Mouse (Mus musculus): ENCODE data around the gene Stxbp3. TPM values are rescaled to one million over a fixed set of nuclear protein-coding genes. Genes with fewer than 3 reads are reported as not detected.
"Not testable (repeated sequence)": the region's sequence is repeated elsewhere in the genome, so short reads cannot be mapped to it uniquely, and the experiment has no call there.

The Stxbp3 gene
- polyA plus RNA-seq (2015; fragmentation: Nextera tagmentation; extraction: Ambion mirVana): 16.0 and 16.1 TPM in 2 replicates

- no peaks in the 10 kb centered on the region for H3K27me3 ChIP-seq
- peak within 1 kb of the TSS; percentile 73 for H3K4me3 ChIP-seq (replicated peaks)
- H3K36me3 ChIP-seq: no peaks in the 10 kb centered on the region
- WGBS: under 1% methylated on average over 56 of the region's 56 CpGs
- peak; percentile 95 for ATAC-seq
- H3K4me2 ChIP-seq (replicated peaks): peak within 1 kb of the TSS; percentile 73
- H3K9me3 ChIP-seq: no peaks in the 10 kb centered on the region
- H3K4me1 ChIP-seq (replicated peaks): peaks cover 18% of the 10 kb centered on the region; the same call in 1 of the 2 replicates
- H3K9ac ChIP-seq (replicated peaks): peak within 1 kb of the TSS; percentile 72
- H3K27ac ChIP-seq: peak within 1 kb of the TSS; percentile 36; the same call in 1 of the 2 replicates
Measured at GRCm38 (mm10) chr3:108840000-108840715, at the start of gene Stxbp3. TSS of gene Stxbp3 (minus strand) at chr3:108840526.

GRCm38 (mm10) chr3:108889908-108890307 lies 49.6 kb upstream of the Stxbp3 start, which contains the start of gene Fndc7:
TSS of gene Fndc7 (minus strand) at chr3:108890008.
- WGBS: 90% methylated on average over 1 of the region's 1 CpGs
- Histone ChIP-seq H3K36me3 (no peaks in the 10 kb centered on the region), H3K27ac (no peak within 1 kb of the TSS), H3K4me2 (replicated peaks) (no peak within 1 kb of the TSS), H3K4me3 (replicated peaks) (no peak within 1 kb of the TSS), H3K9ac (replicated peaks) (no peak within 1 kb of the TSS), H3K4me1 (replicated peaks) (peaks cover 16% of the 10 kb centered on the region), H3K27me3 (no peaks in the 10 kb centered on the region), H3K9me3 (no peaks in the 10 kb centered on the region)
- ATAC-seq: no peak

- Histone ChIP-seq H3K9ac (replicated peaks) (no peak overlapping the region), H3K9me3 (no peaks in the 10 kb centered on the region), H3K36me3 (no peaks in the 10 kb centered on the region), H3K4me1 (replicated peaks) (peaks cover 21% of the 10 kb centered on the region), H3K4me2 (replicated peaks) (no peak overlapping the region), H3K4me3 (replicated peaks) (no peak overlapping the region), H3K27ac (no peak overlapping the region), H3K27me3 (no peaks in the 10 kb centered on the region)
- WGBS: 91% methylated on average over 3 of the region's 3 CpGs
- no peak for ATAC-seq
Measured at GRCm38 (mm10) chr3:108887618-108887975, 47.3 kb upstream of the Stxbp3 start.

- WGBS: 63% methylated on average over 12 of the region's 12 CpGs
- Histone ChIP-seq H3K36me3 (no peaks in the 10 kb centered on the region), H3K9me3 (no peaks in the 10 kb centered on the region), H3K4me2 (replicated peaks) (no peak overlapping the region), H3K27me3 (no peaks in the 10 kb centered on the region), H3K4me3 (replicated peaks) (no peak overlapping the region), H3K27ac (no peak overlapping the region), H3K4me1 (replicated peaks) (peaks cover 21% of the 10 kb centered on the region), H3K9ac (replicated peaks) (no peak overlapping the region)
- ATAC-seq: 0 out of 2 replicates have a peak, but pooled peaks have one; percentile 27
Measured at GRCm38 (mm10) chr3:108886934-108887617, 46.8 kb upstream of the Stxbp3 start.

GRCm38 (mm10) chr3:108885686-108886530 lies 45.6 kb upstream of the Stxbp3 start:
- Histone ChIP-seq H3K36me3 (no peaks in the 10 kb centered on the region), H3K4me3 (replicated peaks) (no peak overlapping the region), H3K4me2 (replicated peaks) (no peak overlapping the region), H3K27me3 (no peaks in the 10 kb centered on the region), H3K27ac (peak overlapping the region; percentile 64), H3K9ac (replicated peaks) (no peak overlapping the region), H3K4me1 (replicated peaks) (peaks cover 21% of the 10 kb centered on the region), H3K9me3 (no peaks in the 10 kb centered on the region)
- WGBS: 52% methylated on average over 8 of the region's 9 CpGs
- ATAC-seq: peak; percentile 45; the same call in 1 of the 2 replicates

- no peaks in the 10 kb centered on the region for H3K36me3 ChIP-seq
- H3K4me1 ChIP-seq (replicated peaks): peaks cover 21% of the 10 kb centered on the region
- 48% methylated on average over 8 of the region's 8 CpGs for WGBS
- H3K27me3 ChIP-seq: no peaks in the 10 kb centered on the region
- H3K9ac ChIP-seq (replicated peaks): no peak overlapping the region
- no peak overlapping the region for H3K4me2 ChIP-seq (replicated peaks)
- peak overlapping the region; percentile 44; the same call in 1 of the 2 replicates for H3K27ac ChIP-seq
- no peak for ATAC-seq
- H3K9me3 ChIP-seq: no peaks in the 10 kb centered on the region
- H3K4me3 ChIP-seq (replicated peaks): no peak overlapping the region
Measured at GRCm38 (mm10) chr3:108884706-108885289, 44.5 kb upstream of the Stxbp3 start.

GRCm38 (mm10) chr3:108883067-108883466 lies 42.7 kb upstream of the Stxbp3 start:
- H3K4me2 ChIP-seq (replicated peaks): no peak overlapping the region
- H3K27me3 ChIP-seq: no peaks in the 10 kb centered on the region
- WGBS: 92% methylated on average over 2 of the region's 2 CpGs
- H3K9ac ChIP-seq (replicated peaks): no peak overlapping the region
- peaks cover 31% of the 10 kb centered on the region for H3K4me1 ChIP-seq (replicated peaks)
- ATAC-seq: no peak
- H3K36me3 ChIP-seq: no peaks in the 10 kb centered on the region
- H3K27ac ChIP-seq: no peak overlapping the region
- H3K4me3 ChIP-seq (replicated peaks): no peak overlapping the region
- no peaks in the 10 kb centered on the region for H3K9me3 ChIP-seq

GRCm38 (mm10) chr3:108881873-108882272 lies 41.5 kb upstream of the Stxbp3 start:
- not testable (repeated sequence) for H3K9ac ChIP-seq (replicated peaks); H3K4me2 ChIP-seq (replicated peaks); ATAC-seq; H3K36me3 ChIP-seq; H3K27me3 ChIP-seq; H3K4me3 ChIP-seq (replicated peaks); H3K27ac ChIP-seq; H3K9me3 ChIP-seq
- peaks cover 26% of the 10 kb centered on the region for H3K4me1 ChIP-seq (replicated peaks)
- WGBS: 28% methylated on average over 4 of the region's 4 CpGs

GRCm38 (mm10) chr3:108880544-108881507 lies 40.5 kb upstream of the Stxbp3 start:
- no peak overlapping the region for H3K9ac ChIP-seq (replicated peaks)
- H3K27me3 ChIP-seq: no peaks in the 10 kb centered on the region
- H3K4me3 ChIP-seq (replicated peaks): no peak overlapping the region
- ATAC-seq: no peak
- H3K27ac ChIP-seq: no peak overlapping the region
- H3K4me1 ChIP-seq (replicated peaks): peaks cover 18% of the 10 kb centered on the region
- H3K36me3 ChIP-seq: no peaks in the 10 kb centered on the region
- 80% methylated on average over 28 of the region's 28 CpGs for WGBS
- no peak overlapping the region for H3K4me2 ChIP-seq (replicated peaks)
- no peaks in the 10 kb centered on the region for H3K9me3 ChIP-seq

- Histone ChIP-seq H3K9ac (replicated peaks) (no peak overlapping the region), H3K4me3 (replicated peaks) (no peak overlapping the region), H3K4me1 (replicated peaks) (peaks cover 15% of the 10 kb centered on the region), H3K27me3 (no peaks in the 10 kb centered on the region), H3K27ac (no peak overlapping the region), H3K36me3 (no peaks in the 10 kb centered on the region), H3K4me2 (replicated peaks) (no peak overlapping the region), H3K9me3 (no peaks in the 10 kb centered on the region)
- ATAC-seq: no peak
- 68% methylated on average over 5 of the region's 5 CpGs for WGBS
Measured at GRCm38 (mm10) chr3:108879836-108880435, 39.6 kb upstream of the Stxbp3 start.
